Mouse (Mus musculus) lung, adult 2 months (tissue): Measurements from ENCODE around the gene Elovl5.

ENCODE experiments used
- CTCF ChIP-seq: fragments of 200-500 bp; IDR thresholded peaks from 2 replicates; pipeline ENCODE4 v1.5.1; 2011; ENCODE audit warnings: mild to moderate bottlenecking, low read length, control low read depth; ENCODE audit not compliant: insufficient read depth
- POLR2A ChIP-seq: fragments of 200-500 bp; IDR thresholded peaks from 2 replicates; pipeline ENCODE4 v1.6.1; 2011; ENCODE audit warnings: low read depth, mild to moderate bottlenecking, control low read depth, low read length, borderline replicate concordance; ENCODE audit errors: extremely low read depth

- TF ChIP-seq POLR2A (no peak), CTCF (no peak)
Measured at GRCm38 (mm10) chr9:77928769-77929168, 11.6 kb downstream of the Elovl5 start.
